Mouse (Mus musculus) kidney, adult 2 months (tissue): ENCODE results near the gene Dlgap5.

Source experiments
- CTCF ChIP-seq: fragments of 200-500 bp; conservative IDR thresholded peaks from 2 replicates; pipeline ENCODE4 v1.5.1; 2011; ENCODE audit warnings: low read depth, mild to moderate bottlenecking, control low read depth, low read length, moderate library complexity, mixed read lengths; ENCODE audit not compliant: insufficient read depth, insufficient read length
- POLR2A ChIP-seq: fragments of 200-500 bp; IDR thresholded peaks from one replicate; pipeline ENCODE4 v1.6.1; 2011; ENCODE audit warnings: low read depth, low read length, control low read depth

DNA sequence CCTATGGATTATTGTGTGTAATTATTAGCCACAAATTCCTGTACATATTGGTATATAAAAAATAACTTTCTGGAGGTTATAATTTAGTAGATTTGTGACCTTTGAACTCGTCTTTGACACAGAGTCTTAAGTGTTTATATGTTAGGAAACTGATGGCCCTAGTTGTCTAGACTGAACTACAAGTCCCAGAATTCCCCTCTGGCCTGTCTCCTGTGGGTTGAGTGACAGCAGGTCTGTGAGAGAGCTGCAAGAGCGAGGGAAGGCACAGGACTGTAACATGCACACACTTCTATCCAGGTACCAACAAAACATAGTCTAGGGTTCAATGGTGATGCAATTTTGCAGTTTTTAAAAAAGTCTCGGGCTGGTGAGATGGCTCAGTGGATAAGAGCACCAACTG, 20.7 kb upstream of the Dlgap5 start:
- TF ChIP-seq POLR2A (no peak), CTCF (no peak)
